ENCODE assay signal across 8 mouse cellular contexts in the genomic region with DNA sequence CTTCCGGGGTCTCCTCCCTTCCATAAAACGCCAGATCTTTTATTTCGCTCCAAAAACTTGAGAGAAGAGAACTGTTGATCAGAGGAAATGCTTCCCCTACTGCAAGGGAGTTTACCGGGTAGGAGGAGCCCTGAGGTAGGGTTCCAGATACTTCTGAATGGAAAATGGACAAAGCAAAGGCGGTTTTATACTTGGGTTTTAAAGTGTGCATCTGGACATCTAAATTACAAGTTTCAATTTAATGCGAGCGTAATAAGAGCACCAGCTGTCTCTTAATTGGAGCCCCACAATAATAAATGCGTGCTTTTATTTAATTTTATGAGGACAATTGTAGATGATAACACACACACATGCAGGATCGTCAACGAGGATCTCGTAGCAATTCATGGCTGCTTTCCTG. TPM values are rescaled to one million over a fixed set of nuclear protein-coding genes. Genes with fewer than 3 reads are reported as not detected.
DNase-seq lines count a peak whose midpoint lies in the region; ATAC-seq and TF ChIP-seq lines count a peak whose summit lies in the region.

A gene (minus strand): TSS at position 101 of the 400 bp plus-strand sequence.

- H3K4me1 ChIP-seq in lung, postnatal 0 days (ENCODE audit: insufficient read depth, low read depth, low read length): no peaks in the 10 kb centered on the region
- no peaks in the 10 kb centered on the region for H3K4me1 ChIP-seq in embryonic fibroblast, embryonic 13.5 days (ENCODE audit: control insufficient read depth, insufficient read depth, low read length)
- peaks cover 9% of the 10 kb centered on the region; the same call in 1 of the 2 replicates for H3K4me1 ChIP-seq in limb, embryonic 13.5 days
- H3K4me1 ChIP-seq in small intestine, adult 2 months (ENCODE audit: control insufficient read depth, insufficient read depth, insufficient read length, low read length): no peaks in the 10 kb centered on the region

- H3K27me3 ChIP-seq in lung, postnatal 0 days (replicated peaks; ENCODE audit: insufficient read depth, low read length): no peaks in the 10 kb centered on the region
- H3K27me3 ChIP-seq in limb, embryonic 13.5 days: no peaks in the 10 kb centered on the region; the same call in 1 of the 2 replicates
- H3K27me3 ChIP-seq in small intestine, adult 2 months (ENCODE audit: control insufficient read depth, insufficient read depth, low read length): no peaks in the 10 kb centered on the region

- no peaks in the 10 kb centered on the region for H3K9me3 ChIP-seq in lung, postnatal 0 days (ENCODE audit: low read length)
- no peaks in the 10 kb centered on the region for H3K9me3 ChIP-seq in limb, embryonic 13.5 days

- no peaks in the 10 kb centered on the region for H3K36me3 ChIP-seq in lung, postnatal 0 days (ENCODE audit: insufficient read depth, low read length)
- H3K36me3 ChIP-seq in limb, embryonic 13.5 days: no peaks in the 10 kb centered on the region
- H3K36me3 ChIP-seq in small intestine, adult 2 months (ENCODE audit: control insufficient read depth, insufficient read depth, low read length): no peaks in the 10 kb centered on the region

- 23% methylated on average over 11 of the region's 11 CpGs for WGBS in lung, postnatal 0 days
- 27% methylated on average over 11 of the region's 11 CpGs for WGBS in limb, embryonic 13.5 days
- WGBS in small intestine, adult 2 months: 26% methylated on average over 11 of the region's 11 CpGs

- no peak for TF ChIP-seq CTCF in lung, postnatal 0 days (IDR thresholded peaks at IDR 0.05)
- TF ChIP-seq CTCF in embryonic fibroblast, embryonic 13.5 days (IDR thresholded peaks at IDR 0.05; ENCODE audit: borderline replicate concordance, insufficient read depth, low read length): no peak
- no peak for TF ChIP-seq CTCF in small intestine, adult 2 months (IDR thresholded peaks at IDR 0.05; ENCODE audit: extremely low read depth, insufficient read length, insufficient replicate concordance, low read depth, low read length)

- TF ChIP-seq EP300 in lung, postnatal 0 days (IDR thresholded peaks at IDR 0.05): no peak

- intact Hi-C loops in left cerebral cortex, postnatal 10 days (cut with DNase I): no loop called here

- H3K4me2 ChIP-seq in lung, postnatal 0 days (replicated peaks; ENCODE audit: low read depth, low read length): peak within 1 kb of the TSS; percentile 66
- peak within 1 kb of the TSS; percentile 61 for H3K4me2 ChIP-seq in limb, embryonic 13.5 days (replicated peaks)

- H3K27ac ChIP-seq in lung, postnatal 0 days (ENCODE audit: low read length): peak within 1 kb of the TSS; percentile 74
- no peak within 1 kb of the TSS for H3K27ac ChIP-seq in embryonic fibroblast, embryonic 13.5 days (ENCODE audit: insufficient read depth, low read length)
- H3K27ac ChIP-seq in limb, embryonic 13.5 days: peak within 1 kb of the TSS; percentile 81
- no peak within 1 kb of the TSS; the same call in 1 of the 2 replicates for H3K27ac ChIP-seq in small intestine, adult 2 months (ENCODE audit: insufficient read depth, low read depth, low read length)

- no peak for TF ChIP-seq POLR2A in embryonic fibroblast, embryonic 13.5 days (IDR thresholded peaks at IDR 0.05; ENCODE audit: low read depth, low read length)
- no peak for TF ChIP-seq POLR2A in small intestine, adult 2 months (IDR thresholded peaks at IDR 0.05; ENCODE audit: low read depth, low read length)

- no peak for DNase-seq in lung, postnatal 0 days (ENCODE audit: low spot score)
- DNase-seq in lung, adult 18-20 months: no peak
- no peak for DNase-seq in B cell, adult 2 months
- DNase-seq in spleen, postnatal 14 days (ENCODE audit: low spot score in 2 of 2): no peak
- DNase-seq in left cerebral cortex, postnatal 10 days (ENCODE audit: extremely low spot score in 1 of 2, low spot score in 2 of 2): no peak

- peak within 1 kb of the TSS; percentile 34; the same call in 1 of the 2 replicates for H3K9ac ChIP-seq in lung, postnatal 0 days (replicated peaks; ENCODE audit: low read depth)
- peak within 1 kb of the TSS; percentile 67 for H3K9ac ChIP-seq in limb, embryonic 13.5 days

- peak within 1 kb of the TSS; percentile 59 for H3K4me3 ChIP-seq in lung, postnatal 0 days (ENCODE audit: low read depth, low read length)
- H3K4me3 ChIP-seq in embryonic fibroblast, embryonic 13.5 days (ENCODE audit: insufficient read depth, low read length): peak within 1 kb of the TSS; percentile 54
- H3K4me3 ChIP-seq in limb, embryonic 13.5 days: peak within 1 kb of the TSS; percentile 54
- H3K4me3 ChIP-seq in small intestine, adult 2 months (ENCODE audit: low read depth, low read length): peak within 1 kb of the TSS; percentile 84

- no peak for ATAC-seq in lung, postnatal 0 days
- ATAC-seq in limb, embryonic 13.5 days (ENCODE audit: low FRiP score, low read depth): no peak

RNA-seq across cellular contexts. Expression of the gene that starts here (rescaled TPM):
- polyA plus RNA-seq in lung, postnatal 0 days (2015; fragmentation: Nextera tagmentation; extraction: Ambion mirVana): 7.7 and 7.9 TPM in 2 replicates
- polyA plus RNA-seq in embryonic fibroblast, embryonic 13.5 days (2011; ENCODE audit: insufficient read length, low read depth, missing spikeins): 8.6 and 11.3 TPM in 2 replicates
- 14.6 and 16.0 TPM in 2 replicates for polyA plus RNA-seq in limb, embryonic 13.5 days (2015; fragmentation: Nextera tagmentation; extraction: Ambion mirVana)
- 1.2 and 2.4 TPM in 2 replicates for polyA plus RNA-seq in small intestine, adult 2 months (2012; rRNA removed)
- under 1 TPM; 0.17 to 0.18 TPM for total RNA-seq in left cerebral cortex, postnatal 10 days (2021)

Comparison
In these comparisons a context has a peak if more than half of its experiments do, and no peak if none do; other contexts are left out.
1. H3K27ac ChIP-seq: peak in lung, postnatal 0 days (single experiment) and limb, embryonic 13.5 days (single experiment); none in embryonic fibroblast, embryonic 13.5 days (single experiment) and small intestine, adult 2 months (single experiment).
2. Peak in every context shown above with its lines, with median percentiles within 50 percentile points of each other: H3K4me3 ChIP-seq.